Mouse (Mus musculus) ES-E14 (cell line): Measurements from ENCODE around the gene Fam189a1. TPM values are rescaled to one million over a fixed set of nuclear protein-coding genes. Genes with fewer than 3 reads are reported as not detected.
A peak's percentile ranks its signal among the peaks of the same experiment; 100 is the strongest.

Experiments
- DNase-seq: peaks from one replicate; pipeline ENCODE4 v3.0.0-alpha.2; 2013; ENCODE audit warnings: low read depth, low spot score
- H3K27ac ChIP-seq: 2 replicates; pipeline ENCODE4 v1.5.1; 2012; ENCODE audit warnings: low read depth, mild to moderate bottlenecking, low read length, moderate library complexity, mixed read lengths; ENCODE audit not compliant: poor library complexity, insufficient read depth, severe bottlenecking
- H3K36me3 ChIP-seq: 2 replicates; pipeline ENCODE4 v1.6.1; 2012; ENCODE audit warnings: mild to moderate bottlenecking, low read length, moderate library complexity, mixed read lengths; ENCODE audit not compliant: control insufficient read depth, poor library complexity, insufficient read depth, severe bottlenecking
- H3K4me1 ChIP-seq, 2 experiments: fragments of 150-350 bp in 1 of 2; sonication (generic) in 1 of 2; 2 replicates each; pipeline ENCODE4 v1.6.1; 2012; ENCODE audit warnings: low read length in 2 of 2, mild to moderate bottlenecking in 1 of 2, mixed read lengths in 1 of 2; ENCODE audit not compliant: control insufficient read depth in 2 of 2, insufficient read depth in 2 of 2, poor library complexity in 1 of 2
- H3K4me3 ChIP-seq, 2 experiments: fragments of 150-350 bp in 1 of 2; sonication (generic) in 1 of 2; 2 replicates each; pipeline ENCODE4 v1.5.1; 2012; ENCODE audit warnings: low read length in 2 of 2, low read depth in 1 of 2, mild to moderate bottlenecking in 1 of 2, mixed read lengths in 1 of 2; ENCODE audit not compliant: insufficient read depth in 1 of 2, poor library complexity in 1 of 2, severe bottlenecking in 1 of 2
- H3K9ac ChIP-seq: 2 replicates; pipeline ENCODE4 v1.6.1; 2012; ENCODE audit warnings: low read depth, mild to moderate bottlenecking, low read length, mixed read lengths; ENCODE audit not compliant: poor library complexity, insufficient read depth, severe bottlenecking
- H3K9me3 ChIP-seq: fragments of 150-350 bp; sonication (generic); 2 replicates; pipeline ENCODE4 v1.6.1; 2012; ENCODE audit warnings: low read depth, mild to moderate bottlenecking, low read length; ENCODE audit not compliant: control insufficient read depth, insufficient read depth
- CHD2 ChIP-seq: IDR thresholded peaks from 2 replicates; pipeline ENCODE4 v1.6.1; 2014; ENCODE audit warnings: mild to moderate bottlenecking, low read depth, low read length, inconsistent platforms
- HCFC1 ChIP-seq: IDR thresholded peaks from 2 replicates; pipeline ENCODE4 v1.6.1; 2012; ENCODE audit warnings: low read length, inconsistent platforms, borderline replicate concordance; ENCODE audit not compliant: insufficient read depth
- MAFK ChIP-seq: IDR thresholded peaks from 2 replicates; pipeline ENCODE4 v1.6.1; 2014; ENCODE audit warnings: mild to moderate bottlenecking, low read depth, low read length, inconsistent platforms; ENCODE audit not compliant: insufficient read depth
- ZC3H11A ChIP-seq: IDR thresholded peaks from 2 replicates; pipeline ENCODE4 v1.6.1; 2012; ENCODE audit warnings: low read depth, mild to moderate bottlenecking, inconsistent platforms, low read length, borderline replicate concordance
- ZNF384 ChIP-seq: IDR thresholded peaks from 2 replicates; pipeline ENCODE4 v1.6.1; 2012; ENCODE audit warnings: low read depth, low read length, inconsistent platforms
- in situ Hi-C, 2 experiments: fragments of 600-800 bp; cut with MboI; formaldehyde crosslinking; loops; one replicate each; pipeline ENCODE4 v1.15.1; 2025; ENCODE audit warnings: low sequenced_read_pairs in 2 of 2, inconsistent platforms in 1 of 2; ENCODE audit not compliant: unreplicated experiment in 2 of 2
- total RNA-seq: library from RNA; depleted of rRNA; stranded (reverse); fragments of 300-350 nt; gene quantifications from 2 replicates; pipeline ENCODE4 v1.2.3, GENCODE M21; 2012

The Fam189a1 gene
- total RNA-seq, 1 experiment, result 0.67 TPM

GRCm38 (mm10) chr7:64716286-64716685, 440.1 kb downstream of the Fam189a1 start:
- peak; percentile 29 for DNase-seq
- Histone ChIP-seq H3K9ac (no peak overlapping the region), H3K36me3 (no peaks in the 10 kb centered on the region), H3K4me3 (no peak overlapping the region), H3K9me3 (no peaks in the 10 kb centered on the region), H3K4me1 (peaks cover 2 to 4% of the 10 kb centered on the region in 2 experiments; a peak in 2 of 4 replicates), H3K27ac (no peak overlapping the region)
- TF ChIP-seq ZC3H11A, result no peak
- TF ChIP-seq HCFC1, result no peak
- TF ChIP-seq CHD2, result no peak
- no peak for TF ChIP-seq ZNF384
- TF ChIP-seq MAFK, result no peak
- in situ Hi-C loops, result no loop called here

- no peak for TF ChIP-seq ZNF384
- TF ChIP-seq HCFC1, result no peak
- no peak for TF ChIP-seq CHD2
- TF ChIP-seq MAFK, result no peak
- TF ChIP-seq ZC3H11A, result no peak
- in situ Hi-C loops, result no loop called here
Observed at GRCm38 (mm10) chr7:64709520-64710262, 446.7 kb downstream of the Fam189a1 start.

GRCm38 (mm10) chr7:64708176-64708575, 448.2 kb downstream of the Fam189a1 start:
- TF ChIP-seq HCFC1 (no peak), CHD2 (no peak), MAFK (no peak), ZC3H11A (no peak), ZNF384 (no peak)
- no peaks in the 10 kb centered on the region for H3K36me3 ChIP-seq
- no peaks in the 10 kb centered on the region for H3K4me1 ChIP-seq
- H3K9ac ChIP-seq, result no peak overlapping the region
- in situ Hi-C loops, result no loop called here
- H3K27ac ChIP-seq, result no peak overlapping the region
- no peak for DNase-seq
- H3K9me3 ChIP-seq, result no peaks in the 10 kb centered on the region
- no peak overlapping the region for H3K4me3 ChIP-seq

More at GRCm38 (mm10) chr7:64709520-64710262, 446.7 kb downstream of the Fam189a1 start:
- H3K27ac ChIP-seq, result no peak overlapping the region
- H3K36me3 ChIP-seq, result no peaks in the 10 kb centered on the region
- H3K4me1 ChIP-seq, result no peaks in the 10 kb centered on the region
- no peaks in the 10 kb centered on the region for H3K9me3 ChIP-seq
- H3K4me3 ChIP-seq, result no peak overlapping the region
- H3K9ac ChIP-seq, result no peak overlapping the region
- no peak for DNase-seq
